Mouse (Mus musculus) G1E (cell line): ENCODE data around the gene Hint1.

Source experiments
- CTCF ChIP-seq: IDR thresholded peaks from 2 replicates; pipeline ENCODE4 v1.5.1; 2012; ENCODE audit warnings: low read depth, low read length, inconsistent platforms, mixed read lengths
- GATA1 ChIP-seq: IDR thresholded peaks from 2 replicates; pipeline ENCODE4 v1.6.1; 2012; ENCODE audit warnings: borderline replicate concordance, low read length, inconsistent platforms, mixed read lengths
- GATA2 ChIP-seq: IDR thresholded peaks from 2 replicates; pipeline ENCODE4 v1.6.1; 2012; ENCODE audit warnings: low read depth, low read length, inconsistent platforms, borderline replicate concordance
- POLR2AphosphoS5 ChIP-seq: IDR thresholded peaks from 2 replicates; pipeline ENCODE4 v1.6.1; 2012; ENCODE audit warnings: low read depth, low read length, inconsistent platforms; ENCODE audit not compliant: insufficient replicate concordance
- TAL1 ChIP-seq: conservative IDR thresholded peaks from 2 replicates; pipeline ENCODE4 v1.6.1; 2012; ENCODE audit warnings: low read depth, low read length, inconsistent platforms, mixed read lengths

DNA sequence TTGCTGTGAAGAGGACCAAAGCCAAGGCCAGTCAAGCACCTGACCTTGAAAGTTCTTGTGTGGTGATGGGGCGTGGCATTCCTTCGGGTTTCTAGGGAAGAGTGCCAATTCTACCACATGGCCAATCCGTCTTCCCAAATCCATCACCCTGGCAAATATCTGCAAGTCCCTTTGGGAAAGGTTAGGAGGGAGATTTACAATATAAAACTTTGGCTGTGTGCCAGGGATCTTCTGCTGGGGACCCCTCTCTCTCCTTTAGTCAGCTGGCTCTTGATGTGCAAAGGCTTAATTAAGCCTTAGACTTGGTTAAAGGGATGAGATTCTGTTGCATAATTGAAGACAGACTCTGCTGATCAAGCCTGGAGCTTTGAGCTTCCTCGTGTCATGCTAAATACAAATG, 48.7 kb upstream of the Hint1 start:
- TF ChIP-seq CTCF, result no peak
- TF ChIP-seq TAL1, result no peak
- no peak for TF ChIP-seq GATA1
- no peak for TF ChIP-seq POLR2AphosphoS5
- TF ChIP-seq GATA2, result no peak
